Mouse (Mus musculus): ENCODE results near the gene Rab25.
"Not testable (repeated sequence)": the region's sequence is repeated elsewhere in the genome, so short reads cannot be mapped to it uniquely, and the experiment has no call there.

The Rab25 gene

DNA sequence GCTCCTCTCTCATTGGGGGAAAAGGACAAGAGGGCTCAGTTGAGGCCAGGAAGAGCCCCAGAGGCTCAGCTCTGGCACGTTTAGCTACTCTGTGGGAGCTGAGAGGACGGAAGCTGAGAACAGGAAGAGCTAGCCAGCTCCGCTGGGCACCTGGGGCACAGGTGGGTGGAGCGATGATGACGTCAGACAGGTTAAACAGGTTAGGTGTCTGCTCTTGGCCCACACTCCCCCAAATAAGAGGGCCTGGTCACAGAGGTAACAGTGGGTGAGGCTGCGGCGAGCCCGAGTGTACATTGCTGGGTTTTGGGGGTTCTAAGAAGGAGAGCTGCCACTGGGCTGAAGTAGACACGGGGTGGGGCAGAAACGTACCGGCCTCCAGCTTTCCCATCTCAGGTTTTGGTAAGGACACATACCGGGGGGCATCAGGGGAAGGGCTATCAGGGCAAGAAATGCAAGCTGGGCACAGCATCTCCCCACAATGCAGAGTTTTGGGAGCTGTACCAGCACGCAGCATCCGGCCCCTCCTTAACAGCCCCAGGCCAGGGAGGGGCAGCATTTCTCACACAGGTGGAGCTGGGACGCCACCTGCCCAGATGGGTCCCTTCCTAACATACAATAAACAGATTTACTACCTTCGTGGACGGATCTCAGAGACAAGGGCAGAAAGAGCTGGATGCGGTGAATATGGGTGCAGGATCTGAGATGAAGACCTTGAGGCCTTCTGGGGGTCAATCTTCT, at the start of gene Rab25:
Gene Rab25 (minus strand): TSS at position 121 of the 738 bp plus-strand sequence.
- no peak for DNase-seq (ENCODE audit: extremely low read depth, insufficient read length, low spot score)

DNA sequence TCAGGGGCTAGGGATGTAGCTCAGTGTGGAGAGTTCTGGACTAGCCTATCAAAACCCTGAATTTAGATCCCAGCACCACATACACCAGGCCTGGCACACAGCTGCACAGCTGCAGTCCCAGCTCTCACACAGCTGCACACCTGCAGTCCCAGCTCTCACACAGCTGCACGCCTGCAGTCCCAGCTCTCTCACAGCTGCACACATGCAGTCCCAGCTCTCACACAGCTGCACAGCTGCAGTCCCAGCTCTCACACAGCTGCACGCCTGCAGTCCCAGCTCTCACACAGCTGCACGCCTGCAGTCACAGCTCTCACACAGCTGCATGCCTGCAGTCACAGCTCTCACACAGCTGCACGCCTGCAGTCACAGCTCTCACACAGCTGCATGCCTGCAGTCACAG, 48.4 kb upstream of the Rab25 start:
- DNase-seq (ENCODE audit: extremely low read depth, insufficient read length, low spot score) = not testable (repeated sequence)

DNA sequence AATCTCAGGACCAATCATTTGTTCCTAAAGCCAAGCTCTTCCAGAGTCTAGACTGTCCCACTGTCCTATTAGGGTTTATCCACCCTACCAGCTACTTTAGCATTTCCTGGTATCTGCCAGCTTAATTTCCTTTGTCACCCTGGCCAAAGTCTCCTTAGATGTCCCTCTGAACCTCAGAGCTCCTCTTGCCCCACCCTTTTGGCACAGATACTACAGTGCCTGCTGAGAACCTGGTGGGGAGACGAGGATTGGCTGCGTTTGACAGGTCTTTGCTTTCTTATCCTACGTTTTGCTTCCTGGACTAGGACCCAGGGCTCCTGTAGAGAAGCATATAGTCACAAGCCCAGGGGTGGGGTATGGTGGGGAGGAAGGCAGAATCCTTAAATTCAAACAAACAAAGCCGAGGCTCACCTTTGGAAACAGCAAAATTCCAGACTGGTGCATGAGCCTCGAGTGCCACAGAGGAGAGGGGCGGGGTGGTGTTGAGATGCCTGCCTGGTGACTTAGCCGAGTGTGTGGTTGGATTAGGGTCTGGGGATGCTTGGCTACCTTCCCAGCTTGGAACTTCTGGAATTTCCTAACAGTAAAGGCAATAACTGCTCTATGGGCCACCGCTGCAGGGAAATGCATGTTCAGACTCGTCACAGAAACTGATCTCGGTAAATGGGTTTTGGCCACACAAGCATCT, 45.9 kb upstream of the Rab25 start:
- DNase-seq (ENCODE audit: extremely low read depth, insufficient read length, low spot score) = peak; percentile 74

DNA sequence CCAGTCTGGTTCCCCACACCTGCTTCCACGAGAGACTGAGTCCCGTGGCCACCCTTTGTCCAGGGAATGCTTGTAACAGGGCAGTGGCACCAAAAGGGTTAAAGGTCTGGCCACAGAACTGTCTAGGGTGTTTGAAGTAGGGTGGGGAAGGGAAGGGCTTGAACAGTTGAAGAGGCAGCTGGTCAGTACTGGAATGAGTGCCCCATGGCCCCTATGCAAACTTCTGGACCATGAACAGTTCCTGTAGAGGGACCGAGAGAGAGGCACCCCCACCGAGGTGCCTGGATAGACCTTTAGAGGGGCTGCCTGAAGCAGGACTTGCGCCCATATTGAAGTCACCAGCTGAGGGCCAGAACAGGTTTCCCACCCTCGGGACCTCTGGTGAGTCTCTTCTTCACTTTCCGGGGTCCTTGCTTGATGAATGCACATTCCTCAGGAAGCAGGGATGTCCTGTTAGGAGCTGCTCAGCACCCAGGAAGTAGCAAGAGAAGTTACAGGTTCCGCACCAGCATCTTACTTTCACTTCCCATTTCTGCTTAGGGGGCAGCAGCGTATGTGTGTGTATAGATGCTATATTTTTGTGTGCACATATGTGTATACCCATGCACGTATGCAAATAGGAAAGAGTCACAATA, 45.0 kb upstream of the Rab25 start:
- DNase-seq (ENCODE audit: extremely low read depth, insufficient read length, low spot score) = no peak

DNA sequence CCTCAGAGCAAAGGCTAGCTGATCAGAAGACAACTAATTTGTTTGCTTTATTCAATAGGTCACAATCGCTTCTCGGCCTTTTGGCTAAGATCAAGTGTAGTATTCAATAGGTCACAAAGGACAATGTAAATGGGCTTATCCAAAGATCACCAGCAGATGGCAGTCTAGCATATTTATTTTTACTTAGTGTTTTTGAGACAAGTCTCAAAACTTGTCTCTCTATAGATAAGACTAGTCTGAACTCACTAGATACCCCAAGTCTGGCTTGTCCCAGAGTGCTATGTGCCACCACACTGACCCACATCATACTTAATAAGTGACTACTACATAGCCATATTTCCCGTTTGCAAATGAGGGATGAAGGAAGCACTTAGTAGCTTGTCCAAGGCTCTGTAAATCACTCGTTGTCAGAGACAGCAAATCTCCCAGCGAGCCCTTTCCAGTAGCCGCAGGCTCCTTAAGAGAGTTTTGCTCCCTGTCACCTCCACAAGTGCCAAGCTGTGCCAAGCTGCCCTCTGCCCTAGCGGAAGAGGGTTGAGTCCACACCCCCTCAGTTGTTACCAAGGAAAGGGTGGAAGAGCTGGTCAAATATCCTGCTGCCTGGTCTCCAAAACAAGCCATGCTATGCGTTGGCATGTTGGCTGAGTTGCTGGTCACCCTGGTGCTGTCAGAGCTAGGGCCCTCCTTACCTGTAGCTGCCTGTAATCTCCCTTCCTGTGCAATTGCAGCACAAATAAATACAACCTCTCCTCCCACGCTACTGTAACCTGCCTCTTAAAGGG, 44.0 kb upstream of the Rab25 start:
- DNase-seq (ENCODE audit: extremely low read depth, insufficient read length, low spot score) = peak; percentile 62

DNA sequence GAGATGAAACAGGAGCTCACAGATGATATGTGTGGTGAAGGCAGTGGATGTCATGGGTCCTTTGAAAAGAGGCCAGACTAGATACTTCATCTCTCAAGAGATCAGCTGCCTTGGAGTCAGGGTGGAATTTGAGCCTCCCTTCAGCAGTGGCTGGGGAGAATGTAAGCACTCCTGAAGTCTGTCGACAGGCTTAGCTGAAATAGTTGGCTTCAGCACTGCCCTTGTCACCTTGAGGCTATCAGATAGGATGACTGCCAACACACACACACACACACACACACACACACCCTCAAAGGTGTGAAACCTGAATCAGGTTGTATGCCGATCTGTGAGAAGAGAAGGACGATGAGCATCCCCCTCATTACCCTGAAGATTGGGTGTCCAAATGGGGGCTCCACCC, 42.9 kb upstream of the Rab25 start:
- no peak for DNase-seq (ENCODE audit: extremely low read depth, insufficient read length, low spot score)

DNA sequence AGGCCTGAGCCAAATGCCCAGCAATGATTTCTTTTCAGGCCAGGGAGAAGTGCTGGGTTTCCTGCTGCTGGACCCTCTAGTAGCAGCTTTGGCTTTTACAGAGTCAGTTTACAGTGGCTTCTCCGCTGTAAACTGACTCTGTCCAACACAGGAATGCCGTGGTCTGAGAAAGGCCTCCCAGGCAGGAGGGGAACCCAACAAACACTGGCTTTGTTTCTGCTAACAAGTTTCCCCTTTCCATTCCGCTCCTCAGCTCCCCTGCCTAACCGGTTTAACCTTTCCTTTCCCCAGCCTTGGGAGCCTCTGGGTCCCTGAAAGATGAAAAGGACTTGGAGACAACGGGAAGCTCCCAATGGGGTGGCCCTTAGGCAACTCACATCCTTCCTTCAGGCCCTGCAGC, 42.1 kb upstream of the Rab25 start:
- no peak for DNase-seq (ENCODE audit: extremely low read depth, insufficient read length, low spot score)

DNA sequence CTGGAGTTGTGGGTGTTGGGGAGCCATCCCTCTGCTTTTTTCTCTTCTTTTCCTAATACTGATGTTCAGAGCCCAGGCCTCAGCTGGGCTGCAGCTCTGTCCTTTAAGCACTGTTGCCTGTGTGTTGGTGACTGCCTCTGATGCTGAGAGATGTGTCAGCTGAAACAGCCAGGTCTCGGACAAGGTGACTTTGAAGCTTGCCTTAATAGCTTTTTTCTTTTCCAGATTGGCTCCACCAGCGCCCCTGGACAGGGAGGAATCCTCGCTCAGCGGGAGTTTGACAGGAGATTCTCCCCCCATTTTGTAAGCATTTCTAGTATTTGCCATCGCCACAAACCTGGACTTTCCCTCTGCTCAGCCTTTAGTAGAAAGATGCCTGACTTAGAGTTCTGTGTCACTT, 38.5 kb upstream of the Rab25 start:
- DNase-seq (ENCODE audit: extremely low read depth, insufficient read length, low spot score) = no peak

DNA sequence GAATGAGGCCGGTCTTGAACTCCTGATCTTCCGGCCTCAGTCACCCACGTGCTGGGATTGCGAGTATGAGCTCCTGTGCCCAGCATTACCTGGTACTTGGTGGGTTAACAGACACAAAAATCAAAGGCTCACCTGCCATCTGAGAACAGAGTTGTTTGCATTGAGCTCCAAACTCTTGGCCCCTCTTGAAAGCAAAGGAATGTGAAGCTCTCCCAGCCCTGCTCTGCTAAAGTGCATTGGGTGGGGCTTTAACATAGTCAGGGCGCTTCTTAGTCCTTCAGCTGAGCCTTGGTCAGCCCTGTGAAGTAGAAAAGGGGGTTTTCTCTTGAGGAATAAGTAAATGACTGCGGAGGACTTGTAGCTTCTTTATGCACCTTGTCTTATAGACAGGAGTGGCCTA, 37.7 kb upstream of the Rab25 start:
- no peak for DNase-seq (ENCODE audit: extremely low read depth, insufficient read length, low spot score)

DNA sequence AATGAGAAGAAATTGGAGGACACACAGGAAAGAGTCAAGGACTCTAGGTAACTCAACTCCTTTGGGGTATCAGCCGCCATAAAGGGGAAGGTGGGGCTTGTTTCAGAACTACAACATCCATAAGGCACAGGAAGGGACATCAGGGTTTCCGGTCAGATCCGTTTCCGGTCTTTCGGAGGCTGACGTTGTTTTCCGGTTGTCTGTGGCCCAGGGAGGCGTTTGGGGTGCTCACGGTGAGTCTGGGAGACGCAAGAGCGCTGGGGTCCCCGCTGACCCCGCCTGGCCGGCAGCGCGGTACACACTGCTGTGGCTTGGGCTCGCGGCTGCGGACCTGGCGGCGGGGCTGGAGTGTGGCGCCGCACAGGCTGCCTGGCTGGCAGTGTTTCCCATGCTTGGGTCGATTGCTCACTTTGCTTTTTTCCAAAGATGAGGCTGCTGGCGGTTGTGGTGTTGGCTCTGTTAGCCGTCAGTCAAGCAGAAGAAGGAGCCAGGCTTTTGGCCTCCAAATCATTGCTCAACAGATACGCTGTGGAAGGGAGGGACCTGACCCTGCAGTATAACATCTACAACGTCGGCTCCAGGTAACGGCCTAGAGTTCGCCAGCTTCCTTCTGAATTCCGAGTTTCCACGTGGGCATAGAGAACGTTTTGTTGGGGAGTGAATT, 31.5 kb upstream of the Rab25 start:
- DNase-seq (ENCODE audit: extremely low read depth, insufficient read length, low spot score) = peak; percentile 80

DNA sequence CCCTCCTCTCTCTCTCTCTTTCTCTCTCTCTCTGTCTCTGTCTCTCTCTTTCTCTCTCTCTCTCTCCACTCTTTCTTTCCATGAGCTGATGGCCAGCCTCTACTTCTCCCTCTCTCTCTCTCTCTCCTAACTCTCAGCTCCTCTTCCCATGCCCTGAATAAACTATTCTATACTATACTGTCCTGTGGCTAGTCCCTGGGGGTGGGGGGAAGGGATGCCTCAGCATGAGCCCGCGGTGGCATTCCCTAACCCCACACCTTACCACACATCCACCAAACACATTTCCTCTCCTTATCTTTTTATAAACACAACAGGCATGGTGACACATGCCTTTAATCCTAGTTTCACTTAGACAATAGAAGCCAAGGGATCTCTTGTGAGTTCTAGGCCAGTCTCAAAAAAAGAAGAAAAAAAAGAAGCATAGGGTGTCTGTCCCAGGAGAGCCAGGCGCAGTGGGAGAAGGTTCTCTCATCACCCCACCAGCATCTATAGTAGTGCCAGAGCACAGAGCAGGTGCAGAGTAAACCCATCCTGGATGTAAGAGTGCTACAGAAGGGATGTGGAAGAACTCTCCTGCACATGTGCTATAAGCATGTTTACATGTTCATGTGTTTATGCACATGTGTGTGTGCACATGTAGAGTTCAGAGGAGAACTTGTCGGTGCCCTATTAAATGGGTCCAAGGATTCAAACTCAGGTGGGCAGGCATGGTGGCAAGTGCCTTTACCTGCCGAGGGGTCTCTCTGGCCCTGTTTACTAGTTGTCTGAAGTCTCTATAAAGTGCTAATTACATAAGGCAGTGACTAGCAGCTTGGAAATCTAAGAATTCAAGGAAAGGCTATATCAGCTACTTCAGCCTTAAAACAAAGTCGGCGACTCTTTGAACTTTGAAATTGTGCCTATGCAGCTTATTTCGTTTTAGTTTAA, 30.7 kb upstream of the Rab25 start:
- DNase-seq (ENCODE audit: extremely low read depth, insufficient read length, low spot score) = no peak

DNA sequence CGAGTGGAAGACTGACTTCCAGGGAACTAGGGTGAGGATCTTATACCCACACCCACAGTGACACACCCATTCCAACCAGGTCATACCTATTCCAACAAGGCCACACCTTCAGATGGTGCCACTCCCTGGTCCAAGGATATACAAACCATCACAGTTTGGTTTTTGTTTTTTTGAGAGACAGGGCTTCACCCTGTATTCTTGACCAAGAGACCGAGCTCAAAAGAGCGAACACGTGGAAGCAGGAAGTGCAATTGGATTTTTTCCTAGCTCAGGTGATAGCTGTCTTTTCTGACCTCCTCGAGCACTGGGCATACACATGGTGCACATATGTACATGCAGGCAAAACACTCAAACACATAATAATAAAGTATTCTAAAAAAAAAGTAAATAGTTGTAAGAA, 29.7 kb upstream of the Rab25 start:
- not testable (repeated sequence) for DNase-seq (ENCODE audit: extremely low read depth, insufficient read length, low spot score)

DNA sequence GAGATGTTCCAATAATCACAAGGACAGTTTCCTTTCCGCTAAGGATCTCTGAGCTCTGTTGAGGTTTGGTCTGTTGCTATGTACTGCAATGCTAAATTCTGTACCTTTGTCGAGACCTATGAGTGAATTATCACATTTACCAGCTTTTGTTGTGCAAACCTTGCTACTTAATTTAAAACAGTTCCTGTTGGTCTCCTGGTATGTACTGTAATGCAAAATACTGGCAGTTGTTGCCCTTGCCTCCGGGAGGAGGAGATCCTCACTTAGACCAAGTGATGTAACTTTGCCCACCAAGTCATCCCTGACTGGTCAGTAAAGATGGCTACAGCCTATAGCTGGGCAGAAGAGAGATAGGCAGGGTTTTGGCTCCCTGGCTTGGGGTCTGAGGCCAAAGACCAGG, 27.4 kb upstream of the Rab25 start, which contains the start of gene Ssr2:
Gene Ssr2 (plus strand): TSS at position 337 of the 400 bp plus-strand sequence.
- DNase-seq (ENCODE audit: extremely low read depth, insufficient read length, low spot score) = no peak

DNA sequence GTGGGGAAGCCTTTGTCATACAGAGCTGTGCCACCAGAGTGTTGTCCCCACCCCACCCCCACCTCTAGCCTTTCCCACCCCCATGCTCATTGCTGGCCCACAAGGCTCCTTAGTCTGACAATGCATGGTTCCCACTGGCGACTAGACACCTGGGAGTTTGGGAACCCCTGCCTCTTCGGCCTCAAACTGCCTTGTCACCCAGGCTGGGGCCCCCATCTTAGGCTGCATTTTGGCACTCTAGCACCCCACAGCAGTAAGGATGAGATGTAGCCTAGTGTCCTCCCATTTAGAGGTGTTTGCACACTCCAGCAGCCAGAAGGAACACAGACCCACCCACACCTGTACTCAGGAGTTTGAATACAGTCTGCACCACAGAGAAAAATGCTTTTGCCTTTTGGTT, 25.7 kb upstream of the Rab25 start:
- no peak for DNase-seq (ENCODE audit: extremely low read depth, insufficient read length, low spot score)

DNA sequence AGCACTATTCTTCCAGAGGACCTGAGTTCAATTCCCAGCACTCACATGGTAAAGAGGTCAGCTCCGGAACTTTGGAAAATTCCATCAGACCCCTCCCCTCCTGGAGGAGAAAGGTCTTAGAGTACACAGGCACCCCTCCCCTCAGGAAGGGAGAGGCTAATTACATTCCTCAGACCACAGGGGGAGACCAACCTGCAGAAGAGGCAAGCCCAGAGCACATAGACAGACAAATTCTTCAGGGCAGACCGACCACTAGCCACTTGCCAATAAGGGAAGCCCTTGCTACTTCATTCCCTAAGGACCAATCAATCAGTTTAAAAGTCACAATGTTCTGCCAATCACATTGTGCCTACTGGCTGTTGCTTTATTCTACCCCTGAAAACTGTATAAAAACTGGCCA, 24.7 kb upstream of the Rab25 start:
- no peak for DNase-seq (ENCODE audit: extremely low read depth, insufficient read length, low spot score)

DNA sequence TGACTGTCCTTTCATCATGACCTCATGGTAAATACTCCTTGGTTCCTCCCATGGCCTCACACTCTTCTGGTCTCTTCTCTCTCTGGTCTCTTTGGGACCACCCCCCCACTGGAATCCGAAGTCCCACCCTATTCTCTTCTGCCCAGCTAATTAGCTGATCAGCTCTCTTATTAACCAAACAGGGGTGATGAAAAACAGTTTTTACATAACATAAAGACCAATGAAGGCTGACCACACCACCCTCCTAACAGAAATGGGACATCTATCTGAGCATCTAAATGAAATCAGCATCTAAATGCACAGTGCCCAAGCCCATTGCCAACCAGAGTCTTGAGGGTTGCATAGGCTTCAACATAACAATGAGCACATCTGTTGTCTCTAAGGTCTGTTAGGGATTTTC, 23.8 kb upstream of the Rab25 start:
- no peak for DNase-seq (ENCODE audit: extremely low read depth, insufficient read length, low spot score)

DNA sequence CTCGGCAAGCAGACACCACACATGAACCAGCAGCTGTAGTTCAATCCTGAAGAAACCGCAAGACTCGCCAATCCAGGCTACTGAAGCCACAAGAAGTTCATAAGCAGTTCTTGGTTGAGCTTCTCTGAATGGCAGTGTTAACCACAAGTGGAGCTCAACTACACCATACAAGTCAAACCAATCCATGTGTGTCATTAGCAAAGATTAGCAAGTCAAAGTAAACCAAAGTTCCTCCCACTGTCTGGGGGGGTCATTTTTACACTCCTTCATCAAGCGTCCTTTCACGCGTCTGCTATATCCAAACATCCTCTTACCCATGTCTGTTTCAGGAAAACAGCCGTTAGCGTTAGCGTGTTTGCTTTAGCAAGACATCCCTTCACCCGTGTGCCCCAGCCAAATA, 22.2 kb upstream of the Rab25 start:
- DNase-seq (ENCODE audit: extremely low read depth, insufficient read length, low spot score) = no peak

DNA sequence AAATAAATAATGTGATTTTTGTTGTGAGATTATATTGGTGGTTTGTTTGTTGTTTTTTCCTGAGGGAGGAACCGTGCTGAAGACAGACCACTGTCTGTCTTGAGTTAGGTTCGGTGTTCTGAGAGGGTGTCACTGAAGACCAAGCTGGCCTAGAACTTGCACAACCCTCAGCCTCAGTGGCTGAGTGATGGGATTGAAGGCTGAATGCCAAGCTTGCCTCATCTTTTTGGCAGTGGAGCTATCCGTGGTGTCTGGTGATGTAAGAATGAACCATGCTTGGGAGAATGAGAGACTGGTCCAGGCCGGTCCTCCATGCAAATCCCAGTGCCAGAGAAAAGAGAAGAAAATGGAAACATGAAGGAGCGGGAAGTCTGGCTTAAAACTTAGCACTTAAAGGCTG, 21.6 kb upstream of the Rab25 start:
- no peak for DNase-seq (ENCODE audit: extremely low read depth, insufficient read length, low spot score)

DNA sequence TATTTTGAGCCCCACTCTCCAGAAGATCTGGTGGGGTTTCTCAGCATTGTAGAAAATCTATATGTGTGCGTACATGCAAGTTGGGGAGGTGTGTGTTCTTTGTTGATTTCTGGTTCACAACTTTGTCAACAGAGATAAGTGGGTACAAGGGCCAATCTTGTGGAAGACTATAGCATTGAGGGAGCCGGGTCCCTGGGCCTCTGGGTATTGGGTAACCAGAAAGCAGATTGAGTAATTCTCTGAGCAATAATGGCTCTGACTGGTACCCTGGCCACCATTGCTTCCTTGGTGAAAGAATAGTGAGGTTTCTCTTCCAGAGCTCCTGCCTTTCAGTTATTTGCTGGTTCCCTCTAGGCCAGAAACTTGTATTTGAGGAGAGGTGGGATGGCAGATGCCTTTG, 21.0 kb upstream of the Rab25 start:
- no peak for DNase-seq (ENCODE audit: extremely low read depth, insufficient read length, low spot score)

DNA sequence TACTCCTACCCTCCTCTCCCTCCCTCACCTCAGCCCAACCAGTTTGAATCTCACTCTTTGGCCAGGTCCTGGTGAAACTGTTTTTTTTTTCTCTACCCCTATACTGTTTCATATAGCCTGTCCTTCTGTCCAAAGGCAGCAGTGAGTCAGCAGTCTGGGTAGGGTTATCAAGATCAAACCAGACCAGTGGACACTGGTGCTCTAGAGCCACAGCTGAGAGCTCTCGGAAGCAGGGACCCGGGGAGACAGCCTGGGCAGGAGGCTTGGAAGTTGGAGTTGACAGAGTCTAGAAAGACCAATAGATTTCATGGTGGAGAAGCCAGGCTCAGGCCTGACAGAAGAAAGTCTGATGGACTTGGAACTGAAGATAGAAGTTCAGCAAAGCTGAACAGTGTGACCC, 20.5 kb upstream of the Rab25 start:
- DNase-seq (ENCODE audit: extremely low read depth, insufficient read length, low spot score) = no peak
